25 mouse cellular contexts compared by ENCODE assay signal in genomic region chr5:134914510-134914909, GRCm38 (mm10). TPM values are rescaled to one million over a fixed set of nuclear protein-coding genes. Genes with fewer than 3 reads are reported as not detected.
DNase-seq lines count a peak whose midpoint lies in the region; ATAC-seq and TF ChIP-seq lines count a peak whose summit lies in the region.
"Had no signal": no experiment of that assay in that cellular context is flagged by ENCODE, and none has a peak within 500 bp of the region (broad histone marks: within the 10 kb centered on the region; RNA-seq: fewer than 3 reads in every experiment).

No protein-coding gene starts in this region.

- no peaks in the 10 kb centered on the region for H3K27me3 ChIP-seq in heart, embryonic 11.5 days (ENCODE audit: control insufficient read depth, insufficient read depth, low read length)
- no peaks in the 10 kb centered on the region for H3K27me3 ChIP-seq in MEL (ENCODE audit: control insufficient read depth in 1 of 2, insufficient read depth in 2 of 2, low read length in 2 of 2)
- no peaks in the 10 kb centered on the region for H3K27me3 ChIP-seq in limb, embryonic 10.5 days (ENCODE audit: low read depth, poor library complexity, severe bottlenecking)
- no peaks in the 10 kb centered on the region for H3K27me3 ChIP-seq in liver, postnatal 0 days (ENCODE audit: insufficient read depth, low read length)
- no peaks in the 10 kb centered on the region for H3K27me3 ChIP-seq in intestine, embryonic 16.5 days (replicated peaks; ENCODE audit: control insufficient read depth, insufficient read depth, low read length)
- H3K27me3 ChIP-seq: hindbrain, embryonic 15.5 days; midbrain, embryonic 13.5 days; Patski had no signal

- no peak for ATAC-seq in heart, embryonic 11.5 days (replicated peaks; ENCODE audit: insufficient number of reproducible peaks, low FRiP score, low TSS enrichment)
- no peak for ATAC-seq in liver, postnatal 0 days
- no peak for ATAC-seq in intestine, embryonic 16.5 days
- ATAC-seq: forebrain, embryonic 14.5 days; midbrain, embryonic 13.5 days; Patski had no signal

- 63% methylated on average over 8 of the region's 8 CpGs for WGBS in heart, embryonic 11.5 days (ENCODE audit: insufficient replicate concordance)
- 84% methylated on average over 8 of the region's 8 CpGs for WGBS in limb, embryonic 10.5 days
- WGBS in liver, postnatal 0 days (ENCODE audit: insufficient replicate concordance) = 46% methylated on average over 8 of the region's 8 CpGs
- WGBS in intestine, embryonic 16.5 days = 77% methylated on average over 8 of the region's 8 CpGs

- peak overlapping the region; percentile 8 for H3K4me3 ChIP-seq in heart, embryonic 11.5 days (ENCODE audit: low read depth, low read length)
- H3K4me3 ChIP-seq in MEL (ENCODE audit: control insufficient read depth in 1 of 2, insufficient read depth in 1 of 2, low read depth in 2 of 2, low read length in 2 of 2) = peak overlapping the region in 1 of 2 experiments; percentile 26; a peak in 2 of 4 replicates
- 0 out of 2 replicates have a peak overlapping the region, but pooled peaks have one; percentile 3 for H3K4me3 ChIP-seq in limb, embryonic 10.5 days
- H3K4me3 ChIP-seq in liver, postnatal 0 days (ENCODE audit: low read depth, low read length) = peak overlapping the region; percentile 55
- H3K4me3 ChIP-seq in intestine, embryonic 16.5 days (ENCODE audit: low read length) = no peak overlapping the region
- H3K4me3 ChIP-seq: hindbrain, embryonic 15.5 days; limb, embryonic 12.5 days; midbrain, embryonic 13.5 days had no signal

- no peak for TF ChIP-seq RAD21 in MEL (IDR thresholded peaks at IDR 0.05; ENCODE audit: low read depth, low read length)

- peak overlapping the region; percentile 31; the same call in 1 of the 2 replicates for H3K4me2 ChIP-seq in heart, embryonic 11.5 days
- H3K4me2 ChIP-seq in liver, postnatal 0 days (ENCODE audit: low read depth, low read length) = peak overlapping the region; percentile 60
- H3K4me2 ChIP-seq in intestine, embryonic 16.5 days (ENCODE audit: low read depth, low read length) = no peak overlapping the region
- H3K4me2 ChIP-seq: hindbrain, embryonic 15.5 days; limb, embryonic 12.5 days; midbrain, embryonic 13.5 days had no signal

- no peak for TF ChIP-seq EP300 in MEL (IDR thresholded peaks at IDR 0.05; ENCODE audit: low read depth in 1 of 2, low read length in 2 of 2)
- TF ChIP-seq EP300 in liver, postnatal 0 days (IDR thresholded peaks at IDR 0.05; ENCODE audit: low read depth) = no peak

- no peaks in the 10 kb centered on the region for H3K79me2 ChIP-seq in MEL (ENCODE audit: control insufficient read depth, insufficient read depth, low read length, poor library complexity)

- TF ChIP-seq CTCF in MEL (IDR thresholded peaks at IDR 0.05 in 2 of 3, conservative IDR thresholded peaks at IDR 0.05 in 1 of 3; ENCODE audit: control insufficient read depth in 1 of 3, insufficient read depth in 1 of 3, low read depth in 2 of 3, low read length in 3 of 3, poor library complexity in 1 of 3, severe bottlenecking in 1 of 3) = no peak
- no peak for TF ChIP-seq CTCF in liver, postnatal 0 days (IDR thresholded peaks at IDR 0.05; ENCODE audit: low read depth)

- no peak for TF ChIP-seq POLR2A in MEL (IDR thresholded peaks at IDR 0.05; ENCODE audit: control insufficient read depth in 1 of 2, insufficient read depth in 1 of 2, low read depth in 1 of 2, low read length in 2 of 2, poor library complexity in 1 of 2)

- no peaks in the 10 kb centered on the region for H3K4me1 ChIP-seq in heart, embryonic 11.5 days (ENCODE audit: control insufficient read depth, insufficient read depth, low read length)
- peaks cover 22 to 48% of the 10 kb centered on the region in 2 experiments for H3K4me1 ChIP-seq in MEL (ENCODE audit: control insufficient read depth in 1 of 2, insufficient read depth in 2 of 2, low read length in 2 of 2)
- no peaks in the 10 kb centered on the region for H3K4me1 ChIP-seq in limb, embryonic 10.5 days
- peaks cover 16% of the 10 kb centered on the region for H3K4me1 ChIP-seq in liver, postnatal 0 days (ENCODE audit: insufficient read depth)
- H3K4me1 ChIP-seq in intestine, embryonic 16.5 days (ENCODE audit: control insufficient read depth, insufficient read depth, low read length) = no peaks in the 10 kb centered on the region
- H3K4me1 ChIP-seq: hindbrain, embryonic 15.5 days; limb, embryonic 12.5 days; midbrain, embryonic 13.5 days had no signal

- no peaks in the 10 kb centered on the region; the same call in 1 of the 2 replicates for H3K9me3 ChIP-seq in heart, embryonic 11.5 days (replicated peaks; ENCODE audit: control insufficient read depth, low read length)
- no peaks in the 10 kb centered on the region for H3K9me3 ChIP-seq in MEL (replicated peaks; ENCODE audit: insufficient read depth, low read length)
- H3K9me3 ChIP-seq in limb, embryonic 10.5 days (replicated peaks) = no peaks in the 10 kb centered on the region
- H3K9me3 ChIP-seq in liver, postnatal 0 days (ENCODE audit: low read length) = no peaks in the 10 kb centered on the region
- no peaks in the 10 kb centered on the region for H3K9me3 ChIP-seq in intestine, embryonic 16.5 days (ENCODE audit: control insufficient read depth, low read length)
- H3K9me3 ChIP-seq: hindbrain, embryonic 15.5 days; limb, embryonic 12.5 days; midbrain, embryonic 13.5 days had no signal

- peak overlapping the region; percentile 48 for H3K9ac ChIP-seq in heart, embryonic 11.5 days (ENCODE audit: low read depth, low read length)
- peak overlapping the region; percentile 36; the same call in 1 of the 2 replicates for H3K9ac ChIP-seq in MEL (ENCODE audit: control insufficient read depth, low read depth, low read length, poor library complexity, severe bottlenecking)
- peak overlapping the region; percentile 75 for H3K9ac ChIP-seq in liver, postnatal 0 days (replicated peaks)
- H3K9ac ChIP-seq in intestine, embryonic 16.5 days (ENCODE audit: low read depth, low read length) = no peak overlapping the region
- H3K9ac ChIP-seq: hindbrain, embryonic 15.5 days; limb, embryonic 12.5 days; midbrain, embryonic 13.5 days had no signal

- no peaks in the 10 kb centered on the region for H3K36me3 ChIP-seq in heart, embryonic 11.5 days (ENCODE audit: control insufficient read depth, insufficient read depth, low read length)
- peaks cover 0 to 31% of the 10 kb centered on the region in 2 experiments; a peak in 2 of 4 replicates for H3K36me3 ChIP-seq in MEL (ENCODE audit: control insufficient read depth in 1 of 2, insufficient read depth in 2 of 2, low read length in 2 of 2)
- no peaks in the 10 kb centered on the region for H3K36me3 ChIP-seq in limb, embryonic 10.5 days
- no peaks in the 10 kb centered on the region for H3K36me3 ChIP-seq in liver, postnatal 0 days (replicated peaks; ENCODE audit: insufficient read depth, low read length)
- H3K36me3 ChIP-seq in intestine, embryonic 16.5 days (ENCODE audit: control insufficient read depth, insufficient read depth, low read length) = no peaks in the 10 kb centered on the region
- H3K36me3 ChIP-seq: hindbrain, embryonic 15.5 days; limb, embryonic 12.5 days; midbrain, embryonic 13.5 days had no signal

- no peak for DNase-seq in heart, adult 9 months (ENCODE audit: low spot score in 2 of 2)
- no peak for DNase-seq in MEL (ENCODE audit: low read depth, low spot score)
- no peak for DNase-seq in limb, embryonic 10.5 days (ENCODE audit: low spot score)
- peak; percentile 33 for DNase-seq in liver, postnatal 0 days
- DNase-seq in frontal cortex, postnatal 36 days (ENCODE audit: low spot score in 2 of 2) = no peak
- DNase-seq: cerebellum, adult 9-11 months; heart, postnatal 10 days; kidney, adult 11 months; kidney, postnatal 10 days; right cerebral cortex, postnatal 14 days; thymus, postnatal 14 days had no signal

- peak overlapping the region; percentile 69 for H3K27ac ChIP-seq in heart, embryonic 11.5 days (ENCODE audit: low read depth, low read length)
- peak overlapping the region; percentile 36 for H3K27ac ChIP-seq in MEL (ENCODE audit: control insufficient read depth, low read depth, low read length)
- no peak overlapping the region for H3K27ac ChIP-seq in limb, embryonic 10.5 days
- peak overlapping the region; percentile 95 for H3K27ac ChIP-seq in liver, postnatal 0 days (ENCODE audit: low read depth)
- H3K27ac ChIP-seq in intestine, embryonic 16.5 days (ENCODE audit: low read length) = no peak overlapping the region
- H3K27ac ChIP-seq: hindbrain, embryonic 15.5 days; limb, embryonic 12.5 days; midbrain, embryonic 13.5 days had no signal

RNA-seq across cellular contexts. Expression of gene Cldn13, which starts 0.8 kb away (rescaled TPM):
- polyA plus RNA-seq in heart, embryonic 11.5 days (2014; fragmentation: Nextera tagmentation; extraction: Ambion mirVana) = 15.0 and 17.1 TPM in 2 replicates
- 5.4 and 13.1 TPM in 2 replicates for total RNA-seq in MEL (2012; rRNA removed)
- polyA plus RNA-seq in MEL (2012; ENCODE audit: insufficient read depth in 1 of 2, insufficient read length in 2 of 2, low read depth in 1 of 2, low replicate concordance in 2 of 2, missing spikeins in 1 of 2) = 1 to 10 TPM in 1 of 2 experiments, not detected in 1; 5.7 TPM
- 2.1 and 2.3 TPM in 2 replicates for polyA plus RNA-seq in limb, embryonic 10.5 days (2016; fragmentation: Nextera tagmentation; extraction: Ambion mirVana)
- 138 and 152 TPM in 2 replicates for polyA plus RNA-seq in liver, postnatal 0 days (2015; fragmentation: Nextera tagmentation; extraction: Ambion mirVana)
- 2.1 and 6.4 TPM in 2 replicates for polyA plus RNA-seq in intestine, embryonic 16.5 days (2015; fragmentation: Nextera tagmentation; extraction: Ambion mirVana)
- total RNA-seq: gastrocnemius, adult 18-20 months; heart, postnatal 10 days; left cerebral cortex, adult 8-10 months had no signal
- polyA plus RNA-seq: Patski had no signal

RNA-seq across cellular contexts. Expression of gene Tmem270, which starts 8.0 kb away (rescaled TPM):
- not detected in 2 replicates for polyA plus RNA-seq in heart, embryonic 11.5 days (2014; fragmentation: Nextera tagmentation; extraction: Ambion mirVana)
- not detected in 2 replicates for total RNA-seq in MEL (2012; rRNA removed)
- polyA plus RNA-seq in MEL (2012; ENCODE audit: insufficient read depth in 1 of 2, insufficient read length in 2 of 2, low read depth in 1 of 2, low replicate concordance in 2 of 2, missing spikeins in 1 of 2) = not detected
- polyA plus RNA-seq in limb, embryonic 10.5 days (2016; fragmentation: Nextera tagmentation; extraction: Ambion mirVana) = not detected in 2 replicates
- polyA plus RNA-seq in liver, postnatal 0 days (2015; fragmentation: Nextera tagmentation; extraction: Ambion mirVana) = not detected in 2 replicates
- not detected in 2 replicates for polyA plus RNA-seq in intestine, embryonic 16.5 days (2015; fragmentation: Nextera tagmentation; extraction: Ambion mirVana)
- total RNA-seq: adrenal gland, postnatal 4 days; gastrocnemius, adult 18-20 months; heart, postnatal 10 days; left cerebral cortex, adult 8-10 months; megakaryocyte progenitor cell, adult 5-6 weeks had no signal
- polyA plus RNA-seq: embryonic facial prominence, embryonic 14.5 days; forebrain, embryonic 14.5 days; hindbrain, embryonic 15.5 days; limb, embryonic 12.5 days; lung, embryonic 16.5 days; midbrain, embryonic 13.5 days; neural tube, embryonic 14.5 days; Patski had no signal

RNA-seq across cellular contexts. Expression of gene Mettl27, which starts 17.7 kb away (rescaled TPM):
- polyA plus RNA-seq in heart, embryonic 11.5 days (2014; fragmentation: Nextera tagmentation; extraction: Ambion mirVana) = 10.3 and 11.1 TPM in 2 replicates
- total RNA-seq in MEL (2012; rRNA removed) = 0.75 and 0.96 TPM in 2 replicates
- 1 to 10 TPM in 1 of 2 experiments, not detected in 1; 3.1 TPM for polyA plus RNA-seq in MEL (2012; ENCODE audit: insufficient read depth in 1 of 2, insufficient read length in 2 of 2, low read depth in 1 of 2, low replicate concordance in 2 of 2, missing spikeins in 1 of 2)
- polyA plus RNA-seq in limb, embryonic 10.5 days (2016; fragmentation: Nextera tagmentation; extraction: Ambion mirVana) = 11.0 and 16.5 TPM in 2 replicates
- 17.3 and 21.7 TPM in 2 replicates for polyA plus RNA-seq in liver, postnatal 0 days (2015; fragmentation: Nextera tagmentation; extraction: Ambion mirVana)
- polyA plus RNA-seq in intestine, embryonic 16.5 days (2015; fragmentation: Nextera tagmentation; extraction: Ambion mirVana) = 27.2 TPM in 2 replicates

RNA-seq across cellular contexts. Expression of gene Cldn4, which starts 32.2 kb away (rescaled TPM):
- polyA plus RNA-seq in heart, embryonic 11.5 days (2014; fragmentation: Nextera tagmentation; extraction: Ambion mirVana) = 1.4 and 1.7 TPM in 2 replicates
- total RNA-seq in MEL (2012; rRNA removed) = 0.08 TPM in 1 of 2 replicates, not detected in the other
- under 1 TPM in 1 of 2 experiments, not detected in 1; 0.04 TPM for polyA plus RNA-seq in MEL (2012; ENCODE audit: insufficient read depth in 1 of 2, insufficient read length in 2 of 2, low read depth in 1 of 2, low replicate concordance in 2 of 2, missing spikeins in 1 of 2)
- polyA plus RNA-seq in limb, embryonic 10.5 days (2016; fragmentation: Nextera tagmentation; extraction: Ambion mirVana) = 9.8 and 10.0 TPM in 2 replicates
- 0.13 and 0.32 TPM in 2 replicates for polyA plus RNA-seq in liver, postnatal 0 days (2015; fragmentation: Nextera tagmentation; extraction: Ambion mirVana)
- 48.7 and 54.2 TPM in 2 replicates for polyA plus RNA-seq in intestine, embryonic 16.5 days (2015; fragmentation: Nextera tagmentation; extraction: Ambion mirVana)
- total RNA-seq: gastrocnemius, adult 18-20 months; left cerebral cortex, adult 8-10 months; megakaryocyte progenitor cell, adult 5-6 weeks had no signal
- polyA plus RNA-seq: forebrain, embryonic 14.5 days; midbrain, embryonic 13.5 days; neural tube, embryonic 14.5 days had no signal

Comparison
In these comparisons a context has a peak if more than half of its experiments do, and no peak if none do; other contexts are left out.
1. H3K27ac ChIP-seq: peak in heart, embryonic 11.5 days (single experiment), MEL (single experiment) and liver, postnatal 0 days (single experiment); none in limb, embryonic 10.5 days (single experiment) and intestine, embryonic 16.5 days (single experiment).